Mouse (Mus musculus) hindbrain, embryonic 12.5 days (tissue): ENCODE data around the gene Isca2. TPM values are rescaled to one million over a fixed set of nuclear protein-coding genes. Genes with fewer than 3 reads are reported as not detected.
A peak's percentile ranks its signal among the peaks of the same experiment; 100 is the strongest.

Experiments used
- ATAC-seq: fragments of 200-750 bp; cut with Nextera tagmentation; 2 replicates; pipeline ENCODE4 v1.8.0; 2017; ENCODE audit warnings: moderate TSS enrichment; ENCODE audit not compliant: low FRiP score
- H3K27ac ChIP-seq: fragments of 300-500 bp; sonication (generic); 2 replicates; pipeline ENCODE4 v1.5.1; 2016; ENCODE audit warnings: mild to moderate bottlenecking
- H3K27me3 ChIP-seq: fragments of 300-500 bp; sonication (generic); 2 replicates; pipeline ENCODE4 v1.6.1; 2016; ENCODE audit warnings: mild to moderate bottlenecking
- H3K36me3 ChIP-seq: fragments of 300-500 bp; sonication (generic); 2 replicates; pipeline ENCODE4 v1.6.1; 2016; ENCODE audit warnings: mild to moderate bottlenecking
- H3K4me1 ChIP-seq: fragments of 300-500 bp; sonication (generic); 2 replicates; pipeline ENCODE4 v1.6.1; 2016
- H3K4me2 ChIP-seq: fragments of 300-500 bp; sonication (generic); replicated peaks from 2 replicates; pipeline ENCODE4 v1.6.1; 2016; ENCODE audit warnings: mild to moderate bottlenecking
- H3K4me3 ChIP-seq: fragments of 300-500 bp; sonication (generic); 2 replicates; pipeline ENCODE4 v1.5.1; 2016; ENCODE audit warnings: mild to moderate bottlenecking
- H3K9ac ChIP-seq: fragments of 300-500 bp; sonication (generic); 2 replicates; pipeline ENCODE4 v1.6.1; 2016; ENCODE audit warnings: mild to moderate bottlenecking, moderate library complexity
- H3K9me3 ChIP-seq: fragments of 300-500 bp; sonication (generic); replicated peaks from 2 replicates; pipeline ENCODE4 v1.6.1; 2016; ENCODE audit warnings: mild to moderate bottlenecking
- WGBS: fragments of 180-500 bp; shearing (Covaris S2); methylation state at CpG from one replicate; pipeline ENCODE4 v1.1.7; 2016; 5-methylcytosine and 5-hydroxymethylcytosine counted together
- polyA plus RNA-seq: library from polyadenylated mRNA; unstranded; fragments of >200 nt; fragmentation: Nextera tagmentation; extraction: Ambion mirVana; gene quantifications from 2 replicates; pipeline ENCODE4 v1.2.1, GENCODE M21; 2016

Gene Isca2
- polyA plus RNA-seq, 1 experiment from 2014 or later, result 147 TPM

DNA sequence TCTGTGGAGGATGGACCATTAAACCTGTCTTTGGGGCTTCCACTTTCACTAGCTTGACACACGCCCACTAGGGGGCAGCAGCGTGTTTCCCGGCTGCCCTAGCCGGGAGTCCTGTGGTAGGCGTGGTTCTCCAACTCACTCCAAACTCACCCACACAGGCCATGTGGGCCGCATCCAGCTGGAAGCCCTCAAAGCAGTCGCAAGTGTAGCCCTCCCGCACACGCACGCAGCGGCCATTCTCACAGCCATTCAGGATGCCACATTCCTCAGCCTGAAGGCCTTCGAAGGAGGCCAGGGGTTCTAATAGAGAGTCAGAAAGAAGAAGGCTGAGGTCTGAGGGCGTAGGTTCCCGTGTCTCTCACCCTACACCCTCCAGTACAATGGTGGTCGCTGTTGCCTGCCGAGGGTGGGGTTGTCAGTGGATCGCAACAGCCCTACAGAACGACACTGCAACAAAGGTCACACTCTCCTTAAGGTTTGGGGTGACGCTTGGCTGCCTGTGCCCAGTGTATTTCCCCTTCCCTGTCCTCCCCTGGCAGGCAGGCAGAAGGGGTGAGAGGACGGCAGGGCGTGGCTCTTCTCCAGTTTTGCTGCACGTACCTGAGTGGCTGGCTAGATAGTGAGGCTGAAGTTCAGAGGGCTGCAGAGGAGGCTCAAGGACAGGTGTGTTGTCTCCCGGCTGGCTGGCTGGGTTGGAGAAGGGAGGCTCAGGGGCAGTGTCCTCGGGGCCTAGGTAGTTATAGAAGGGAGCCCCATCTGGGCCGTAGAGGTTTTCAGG lies 11.7 kb downstream of the Isca2 start:
- peak; percentile 80; the same call in 1 of the 2 replicates for ATAC-seq

DNA sequence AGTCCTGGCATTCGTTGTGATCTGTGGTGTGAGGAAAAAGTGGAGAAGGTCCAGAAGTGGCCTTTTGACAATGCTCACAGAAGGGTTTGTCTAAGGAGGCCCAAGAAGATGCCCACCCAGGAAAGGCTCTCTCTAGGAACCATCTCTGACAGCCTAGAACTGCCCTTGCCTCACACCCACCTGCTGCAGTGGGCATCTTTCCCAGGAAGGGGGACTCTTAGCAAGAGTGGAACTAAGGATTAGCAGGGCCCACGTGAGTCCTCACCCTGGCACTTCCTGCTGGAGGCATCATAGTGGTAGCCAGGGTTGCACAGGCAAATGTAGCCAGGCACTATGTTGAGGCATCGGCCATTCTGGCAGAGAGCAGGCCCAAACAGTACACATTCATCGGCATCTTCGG lies 13.0 kb downstream of the Isca2 start:
- Histone ChIP-seq H3K9me3 (no peaks in the 10 kb centered on the region), H3K4me3 (no peak overlapping the region), H3K36me3 (no peaks in the 10 kb centered on the region), H3K9ac (no peak overlapping the region), H3K4me1 (peaks cover 6% of the 10 kb centered on the region), H3K4me2 (no peak overlapping the region), H3K27ac (no peak overlapping the region), H3K27me3 (no peaks in the 10 kb centered on the region)
- 77% methylated on average over 5 of the region's 5 CpGs for WGBS
- ATAC-seq, result no peak

More for the DNA sequence above, 11.7 kb downstream of the Isca2 start:
- Histone ChIP-seq H3K9me3 (no peaks in the 10 kb centered on the region), H3K4me2 (peak overlapping the region; percentile 33), H3K36me3 (no peaks in the 10 kb centered on the region), H3K4me1 (peaks cover 5% of the 10 kb centered on the region), H3K4me3 (no peak overlapping the region), H3K27me3 (no peaks in the 10 kb centered on the region), H3K27ac (no peak overlapping the region), H3K9ac (no peak overlapping the region)
- WGBS, result 36% methylated on average over 25 of the region's 25 CpGs

DNA sequence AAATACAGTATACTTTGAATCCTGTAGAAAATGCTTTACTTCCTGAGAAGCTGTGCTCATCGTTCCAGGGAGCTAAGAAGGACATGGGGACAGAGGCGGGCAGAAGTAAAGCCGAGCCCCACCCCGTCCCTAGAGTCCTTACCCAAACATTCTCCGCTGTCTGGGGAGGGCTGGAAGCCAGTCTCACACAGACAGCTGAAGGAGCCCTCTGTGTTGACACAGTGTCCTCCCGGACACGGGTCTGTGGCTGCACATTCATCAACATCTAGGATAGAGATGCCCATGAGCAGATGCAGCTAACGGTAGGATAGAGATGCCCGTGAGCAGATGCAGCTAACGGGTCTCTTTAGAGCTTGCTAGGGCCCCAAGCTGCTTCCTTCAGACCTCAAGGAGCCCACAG lies 17.8 kb downstream of the Isca2 start:
- no peak overlapping the region for H3K4me3 ChIP-seq
- ATAC-seq, result no peak
- WGBS, result 61% methylated on average over 10 of the region's 10 CpGs

DNA sequence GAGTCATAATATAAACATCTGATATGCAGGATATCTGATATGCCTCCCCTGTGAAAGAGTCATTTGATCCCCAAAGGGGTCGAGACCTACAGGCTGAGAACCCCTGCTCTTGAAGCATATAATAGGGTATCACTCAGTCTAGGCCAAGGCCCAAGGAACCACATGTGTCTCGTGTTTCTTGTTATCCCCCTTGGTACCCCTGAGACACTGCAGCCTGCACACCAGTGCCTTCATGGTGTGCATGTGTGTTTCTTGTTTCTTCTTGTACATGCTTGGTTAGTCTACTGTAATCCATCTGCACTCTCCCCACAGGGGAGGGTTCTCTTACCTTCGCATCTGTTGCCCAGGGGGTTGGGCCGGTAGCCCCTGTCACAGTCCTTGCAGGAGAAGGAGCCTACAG lies 19.6 kb downstream of the Isca2 start:
- Histone ChIP-seq H3K27me3 (no peaks in the 10 kb centered on the region), H3K4me3 (no peak overlapping the region), H3K4me2 (no peak overlapping the region), H3K9me3 (no peaks in the 10 kb centered on the region), H3K27ac (no peak overlapping the region), H3K4me1 (0 out of 2 replicates have a peak, but pooled peaks cover 3% of the 10 kb centered on the region), H3K9ac (no peak overlapping the region), H3K36me3 (no peaks in the 10 kb centered on the region)
- WGBS, result 81% methylated on average over 4 of the region's 4 CpGs
- no peak for ATAC-seq

More for the DNA sequence above, 17.8 kb downstream of the Isca2 start:
- H3K9me3 ChIP-seq, result no peaks in the 10 kb centered on the region
- no peak overlapping the region for H3K4me2 ChIP-seq
- no peak overlapping the region for H3K27ac ChIP-seq
- H3K27me3 ChIP-seq, result no peaks in the 10 kb centered on the region
- H3K9ac ChIP-seq, result no peak overlapping the region
- H3K36me3 ChIP-seq, result no peaks in the 10 kb centered on the region
- H3K4me1 ChIP-seq, result 0 out of 2 replicates have a peak, but pooled peaks cover 3% of the 10 kb centered on the region

DNA sequence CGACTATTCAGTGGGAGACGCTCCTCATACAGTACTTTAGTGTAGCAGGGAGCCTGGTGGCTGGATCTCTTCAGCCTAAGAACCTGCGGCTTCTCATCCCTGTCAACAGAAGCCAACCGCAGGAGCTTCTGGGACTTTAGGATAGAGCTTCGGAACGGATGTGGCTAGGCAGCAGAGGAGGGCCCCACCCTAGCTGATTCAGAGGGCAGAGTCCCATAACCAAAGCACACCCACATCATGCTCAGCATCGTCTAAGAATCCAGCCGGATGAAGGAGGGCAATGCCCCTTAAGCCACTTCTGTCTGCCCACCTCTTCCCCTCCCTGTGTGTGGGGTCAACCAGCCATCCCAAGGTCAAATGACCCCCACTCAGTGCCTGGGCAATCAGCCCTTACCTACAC lies 21.6 kb downstream of the Isca2 start:
- H3K27me3 ChIP-seq, result no peaks in the 10 kb centered on the region
- H3K4me3 ChIP-seq, result no peak overlapping the region
- no peak for ATAC-seq
- H3K27ac ChIP-seq, result no peak overlapping the region
- H3K4me2 ChIP-seq, result no peak overlapping the region
- 92% methylated on average over 8 of the region's 8 CpGs for WGBS
- 0 out of 2 replicates have a peak, but pooled peaks cover 3% of the 10 kb centered on the region for H3K4me1 ChIP-seq
- H3K9ac ChIP-seq, result no peak overlapping the region
- no peaks in the 10 kb centered on the region for H3K36me3 ChIP-seq
- H3K9me3 ChIP-seq, result no peaks in the 10 kb centered on the region

DNA sequence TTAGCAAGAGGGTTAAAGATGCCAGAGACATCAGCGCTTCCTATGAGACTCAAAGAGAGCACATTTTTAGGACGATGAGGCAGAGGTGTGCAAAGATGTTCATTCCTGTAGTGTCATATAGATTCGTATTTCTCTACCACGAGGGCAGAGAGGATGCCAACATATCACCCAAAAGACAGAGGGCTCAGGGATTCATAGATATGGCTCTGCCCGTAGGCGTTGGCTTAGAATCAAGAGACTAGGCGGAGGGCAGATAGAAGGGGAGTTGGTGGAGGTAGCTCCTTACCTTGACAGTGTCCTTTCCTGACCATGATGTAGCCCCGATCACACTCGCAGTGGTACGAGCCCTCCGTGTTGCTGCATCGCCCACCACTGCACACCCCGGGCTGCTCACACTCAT lies 26.0 kb downstream of the Isca2 start:
- Histone ChIP-seq H3K36me3 (no peaks in the 10 kb centered on the region), H3K27ac (no peak overlapping the region), H3K9ac (no peak overlapping the region), H3K27me3 (no peaks in the 10 kb centered on the region), H3K9me3 (no peaks in the 10 kb centered on the region), H3K4me3 (no peak overlapping the region), H3K4me1 (no peaks in the 10 kb centered on the region), H3K4me2 (no peak overlapping the region)
- no peak for ATAC-seq
- WGBS, result 95% methylated on average over 13 of the region's 13 CpGs

DNA sequence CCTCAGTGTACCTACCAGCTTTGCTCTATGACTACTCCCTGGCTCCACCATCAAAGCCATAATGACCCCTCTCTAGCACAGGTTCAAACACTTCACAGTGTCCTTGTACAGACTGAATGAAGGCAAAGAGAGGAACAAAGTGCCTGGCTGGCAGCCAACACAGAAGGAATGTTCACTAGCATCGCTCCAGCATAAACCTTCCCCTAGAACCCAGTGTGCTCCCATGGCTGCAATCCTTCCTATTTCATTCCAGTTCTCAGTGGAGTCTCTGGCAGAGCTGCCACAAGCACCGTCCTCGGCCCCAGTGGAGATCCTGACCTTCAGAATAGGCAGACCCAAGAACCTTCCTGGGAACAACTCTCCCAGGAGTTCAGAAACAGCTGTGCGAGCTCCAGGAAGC lies 27.4 kb downstream of the Isca2 start:
- no peak for ATAC-seq
- Histone ChIP-seq H3K4me1 (peaks cover 5% of the 10 kb centered on the region; the same call in 1 of the 2 replicates), H3K9me3 (no peaks in the 10 kb centered on the region), H3K36me3 (no peaks in the 10 kb centered on the region), H3K9ac (no peak overlapping the region), H3K4me3 (no peak overlapping the region), H3K27me3 (no peaks in the 10 kb centered on the region), H3K4me2 (no peak overlapping the region), H3K27ac (no peak overlapping the region)
- 67% methylated on average over 4 of the region's 4 CpGs for WGBS

DNA sequence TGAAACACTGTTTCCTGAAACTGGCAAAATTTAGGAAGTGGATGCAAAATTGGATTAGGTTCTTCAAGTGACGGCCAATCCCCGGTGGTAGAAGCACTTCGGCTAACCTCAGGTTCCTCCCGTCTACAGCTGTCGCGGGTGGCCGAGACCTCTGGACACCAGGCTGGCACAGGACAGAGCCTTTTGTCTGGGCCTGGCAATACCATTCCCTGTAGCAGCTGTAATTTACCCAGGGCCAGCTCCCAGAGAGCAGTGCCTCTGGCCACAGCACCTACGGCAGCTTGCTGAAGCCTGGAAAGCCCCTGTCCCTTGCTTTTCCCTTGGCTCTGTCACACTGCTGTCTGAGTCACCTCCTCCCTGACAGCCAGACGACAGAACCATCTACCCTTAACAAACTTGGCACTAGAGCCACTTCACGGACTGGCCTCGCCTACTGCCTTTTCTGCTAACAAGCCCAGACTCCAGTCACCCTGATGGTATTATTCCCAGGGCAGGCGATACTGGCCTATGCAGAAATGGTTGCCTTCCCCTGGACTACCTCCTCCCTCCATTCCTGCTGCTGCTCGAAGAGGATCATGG lies 28.6 kb downstream of the Isca2 start:
- no peak overlapping the region for H3K4me3 ChIP-seq
- H3K36me3 ChIP-seq, result no peaks in the 10 kb centered on the region
- H3K9ac ChIP-seq, result no peak overlapping the region
- no peak for ATAC-seq
- peaks cover 9% of the 10 kb centered on the region; the same call in 1 of the 2 replicates for H3K4me1 ChIP-seq
- H3K27me3 ChIP-seq, result no peaks in the 10 kb centered on the region
- H3K4me2 ChIP-seq, result no peak overlapping the region
- 88% methylated on average over 13 of the region's 13 CpGs for WGBS
- H3K9me3 ChIP-seq, result no peaks in the 10 kb centered on the region
- H3K27ac ChIP-seq, result no peak overlapping the region

DNA sequence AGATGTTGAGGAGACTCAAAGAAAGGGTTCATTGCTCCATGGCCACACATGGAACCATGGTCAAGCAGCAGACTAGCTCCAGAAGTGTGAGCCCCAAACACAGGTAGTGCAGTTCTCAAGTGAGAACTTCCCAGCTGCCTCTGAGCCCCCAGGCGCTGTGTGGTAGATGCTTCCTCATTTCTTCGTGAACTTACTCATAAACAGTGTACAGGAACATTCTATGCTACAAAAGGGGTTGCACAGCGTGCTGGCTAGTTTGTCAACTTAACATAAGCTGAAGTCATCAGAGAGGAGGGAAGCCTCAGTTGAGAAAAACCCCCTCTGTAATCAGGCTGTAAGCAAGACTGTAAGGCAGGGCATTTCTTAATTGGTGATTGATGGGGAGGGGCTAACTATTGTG lies 29.6 kb downstream of the Isca2 start:
- WGBS, result 85% methylated on average over 3 of the region's 3 CpGs
- H3K9me3 ChIP-seq, result no peaks in the 10 kb centered on the region
- ATAC-seq, result no peak

DNA sequence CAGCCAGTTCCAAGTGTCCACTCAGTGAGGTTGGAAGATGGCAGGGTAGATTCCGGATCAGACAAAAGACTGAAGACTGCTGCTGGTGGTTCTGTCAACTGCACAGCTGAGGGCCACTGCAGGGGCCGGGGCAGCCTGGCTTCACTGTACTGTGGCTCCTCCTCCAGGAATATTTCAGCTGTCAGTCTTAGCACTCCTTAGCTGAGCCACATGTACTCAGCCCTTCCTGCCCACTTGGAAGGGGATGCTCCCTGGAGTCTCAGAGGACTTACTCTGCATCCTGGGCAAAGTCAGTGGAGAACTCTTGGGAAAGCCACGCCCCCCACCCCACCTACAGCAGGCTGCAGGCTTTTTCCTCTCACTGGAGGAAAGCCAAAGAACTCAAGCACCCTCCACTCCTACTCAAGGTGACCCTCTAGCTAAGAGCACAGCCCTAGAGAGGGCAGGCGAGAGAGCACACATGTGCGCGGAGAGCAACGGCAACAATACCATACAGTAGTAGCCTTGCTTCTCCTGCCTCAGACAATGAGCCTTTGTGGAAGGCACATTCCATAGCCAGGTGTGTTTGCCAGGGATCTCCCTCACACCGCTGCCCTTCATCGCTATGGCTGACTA lies 32.3 kb downstream of the Isca2 start:
- Histone ChIP-seq H3K4me1 (peaks cover 10% of the 10 kb centered on the region; the same call in 1 of the 2 replicates), H3K36me3 (no peaks in the 10 kb centered on the region), H3K9ac (no peak overlapping the region), H3K27me3 (no peaks in the 10 kb centered on the region), H3K9me3 (no peaks in the 10 kb centered on the region), H3K4me2 (no peak overlapping the region), H3K27ac (no peak overlapping the region), H3K4me3 (no peak overlapping the region)
- ATAC-seq, result no peak
- WGBS, result 65% methylated on average over 9 of the region's 9 CpGs

More for the DNA sequence above, 29.6 kb downstream of the Isca2 start:
- no peaks in the 10 kb centered on the region for H3K36me3 ChIP-seq
- peaks cover 10% of the 10 kb centered on the region; the same call in 1 of the 2 replicates for H3K4me1 ChIP-seq
- H3K27ac ChIP-seq, result no peak overlapping the region
- H3K4me2 ChIP-seq, result no peak overlapping the region
- no peaks in the 10 kb centered on the region for H3K27me3 ChIP-seq
- H3K4me3 ChIP-seq, result no peak overlapping the region
- H3K9ac ChIP-seq, result no peak overlapping the region

DNA sequence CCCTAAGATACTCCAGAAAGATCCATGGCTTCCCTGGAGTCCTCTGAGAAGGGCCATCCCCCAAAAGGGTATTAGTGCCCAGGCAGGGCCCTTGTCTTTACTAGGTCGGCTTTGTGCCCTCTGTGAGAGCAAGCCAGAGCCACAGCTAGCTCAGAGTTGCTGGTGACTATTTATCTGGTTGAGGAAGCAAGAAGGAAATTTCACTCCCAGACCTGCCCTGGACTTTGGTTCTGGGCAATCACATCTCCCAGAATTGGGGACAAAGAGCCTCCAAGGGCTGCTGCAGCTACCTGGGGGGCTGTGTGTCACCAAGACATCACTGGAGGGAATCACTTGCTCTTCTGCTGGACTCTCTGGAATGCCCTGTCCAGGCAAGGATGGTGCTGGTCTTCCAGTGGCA lies 33.0 kb downstream of the Isca2 start:
- H3K4me2 ChIP-seq, result no peak overlapping the region
- H3K4me1 ChIP-seq, result peaks cover 10% of the 10 kb centered on the region; the same call in 1 of the 2 replicates
- H3K9me3 ChIP-seq, result no peaks in the 10 kb centered on the region
- no peak overlapping the region for H3K27ac ChIP-seq
- ATAC-seq, result no peak
- no peak overlapping the region for H3K9ac ChIP-seq
- H3K4me3 ChIP-seq, result no peak overlapping the region
- WGBS, result 86% methylated on average over 1 of the region's 1 CpGs
- H3K27me3 ChIP-seq, result no peaks in the 10 kb centered on the region
- no peaks in the 10 kb centered on the region for H3K36me3 ChIP-seq

DNA sequence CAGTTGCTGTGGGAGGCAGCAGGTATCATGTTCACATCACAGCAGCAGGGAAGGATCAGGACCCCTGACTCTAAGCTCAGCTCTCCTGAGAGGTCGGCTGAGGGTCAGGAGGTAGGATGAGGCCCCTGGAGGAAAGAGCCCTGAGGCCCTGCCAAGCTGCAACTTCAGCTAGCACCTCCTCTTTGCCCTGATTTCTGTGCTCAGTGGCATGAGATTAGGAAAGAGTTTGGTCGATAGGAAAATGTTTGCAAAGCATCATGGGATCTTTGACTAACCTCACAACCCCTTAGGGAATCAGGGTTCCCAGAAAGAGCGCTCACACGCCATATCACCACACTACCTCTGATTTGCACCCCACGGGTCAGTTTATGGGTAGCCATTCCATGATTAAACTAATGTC lies 33.7 kb downstream of the Isca2 start:
- Histone ChIP-seq H3K4me1 (peaks cover 10% of the 10 kb centered on the region; the same call in 1 of the 2 replicates), H3K36me3 (no peaks in the 10 kb centered on the region), H3K4me2 (no peak overlapping the region), H3K4me3 (no peak overlapping the region), H3K27ac (no peak overlapping the region), H3K9me3 (no peaks in the 10 kb centered on the region), H3K9ac (no peak overlapping the region), H3K27me3 (no peaks in the 10 kb centered on the region)
- ATAC-seq, result no peak
- WGBS, result 78% methylated on average over 5 of the region's 5 CpGs
